Mouse (Mus musculus): Measurements from ENCODE around the gene 2900011O08Rik. TPM values are rescaled to one million over a fixed set of nuclear protein-coding genes. Genes with fewer than 3 reads are reported as not detected.

Gene 2900011O08Rik
- total RNA-seq, 2 experiments from 2014 or later, result 265 to 279 TPM

DNA sequence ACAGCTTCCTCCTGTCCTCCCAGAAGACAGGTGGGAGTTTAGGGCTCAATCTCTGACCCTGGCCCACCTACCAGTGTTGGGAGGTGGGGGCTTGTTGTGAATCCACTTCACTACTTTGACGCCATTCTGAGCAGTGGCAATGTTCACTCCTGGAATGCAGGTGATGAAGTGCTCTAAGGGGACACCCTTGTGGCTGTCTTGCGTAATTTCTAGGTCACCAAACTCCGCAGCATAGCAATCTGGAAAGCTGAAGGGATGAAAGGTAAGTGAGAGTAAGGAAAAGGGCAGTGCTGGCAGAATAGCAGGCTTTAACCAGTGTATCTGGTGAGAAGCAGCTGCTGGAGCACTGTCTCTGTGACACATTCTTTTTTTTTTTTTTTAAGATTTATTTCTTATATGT lies 145.0 kb downstream of the 2900011O08Rik start:
- DNase-seq (ENCODE audit: low spot score in 2 of 2), result no peak

DNA sequence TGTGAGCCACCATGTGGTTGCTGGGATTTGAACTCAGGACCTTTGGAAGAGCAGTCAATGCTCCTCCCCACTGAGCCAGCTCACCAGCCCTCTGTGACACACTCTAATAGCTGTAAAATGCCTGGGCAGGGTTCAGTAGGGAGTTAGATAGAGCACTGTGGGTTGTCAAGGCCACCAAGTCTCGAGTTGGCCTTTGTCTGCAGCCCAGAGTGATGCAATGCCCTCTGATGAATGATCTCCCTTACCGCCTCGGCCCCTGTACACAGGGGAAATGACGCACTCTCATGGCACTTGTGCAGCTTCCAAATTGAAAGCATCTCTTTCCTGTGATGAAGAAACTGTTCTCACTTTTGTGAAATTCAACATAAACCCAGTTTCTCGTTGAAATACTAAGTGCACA lies 145.4 kb downstream of the 2900011O08Rik start:
- DNase-seq (ENCODE audit: low spot score in 2 of 2), result no peak

DNA sequence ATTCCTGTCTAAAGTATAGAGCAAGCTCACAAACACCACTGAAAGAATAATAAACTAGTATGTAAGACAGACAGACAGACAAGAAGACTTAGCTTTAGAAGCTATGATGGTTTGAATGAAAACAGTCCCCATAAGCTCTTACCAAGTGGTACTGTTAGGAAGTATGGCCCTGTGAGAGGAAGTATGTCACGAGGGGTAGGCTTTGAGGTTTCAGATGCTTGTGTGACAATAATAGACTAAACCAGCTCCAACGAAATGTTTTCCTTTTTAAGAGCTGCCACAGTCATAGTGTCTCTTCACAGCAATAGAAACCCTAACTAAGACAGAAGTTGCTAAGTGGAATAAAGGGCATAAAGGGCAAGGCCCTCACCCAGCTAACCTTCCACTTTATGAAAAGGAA lies 148.6 kb downstream of the 2900011O08Rik start:
- DNase-seq (ENCODE audit: low spot score in 2 of 2), result no peak

DNA sequence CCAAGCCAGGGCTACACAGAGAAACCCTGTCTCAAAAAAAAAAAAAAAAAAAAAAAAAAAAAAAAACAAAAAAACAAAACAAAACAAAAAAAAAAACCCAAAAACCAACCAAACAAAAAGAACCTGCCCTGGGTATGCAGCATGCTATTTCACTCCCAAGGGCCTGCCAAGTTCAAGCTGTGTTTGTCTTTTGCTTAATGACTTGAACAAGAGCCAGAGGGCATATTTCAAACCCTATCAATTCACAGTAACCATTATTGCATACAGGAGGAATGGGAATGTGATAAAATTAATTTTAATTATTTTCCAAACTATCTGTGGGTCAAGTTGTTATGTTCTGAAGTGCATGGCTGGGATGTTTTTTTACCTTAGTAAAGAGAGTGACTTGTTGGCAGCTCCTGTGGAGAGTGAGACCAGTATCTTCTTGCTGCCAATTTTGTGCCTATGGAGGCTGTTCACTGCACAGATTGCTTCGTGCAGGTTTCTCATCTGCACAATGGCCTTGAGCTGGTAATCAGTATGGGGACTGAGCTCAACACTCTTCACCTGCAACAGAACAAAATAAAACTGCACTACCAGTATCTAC lies 151.7 kb downstream of the 2900011O08Rik start:
- DNase-seq (ENCODE audit: low spot score in 2 of 2), result no peak

DNA sequence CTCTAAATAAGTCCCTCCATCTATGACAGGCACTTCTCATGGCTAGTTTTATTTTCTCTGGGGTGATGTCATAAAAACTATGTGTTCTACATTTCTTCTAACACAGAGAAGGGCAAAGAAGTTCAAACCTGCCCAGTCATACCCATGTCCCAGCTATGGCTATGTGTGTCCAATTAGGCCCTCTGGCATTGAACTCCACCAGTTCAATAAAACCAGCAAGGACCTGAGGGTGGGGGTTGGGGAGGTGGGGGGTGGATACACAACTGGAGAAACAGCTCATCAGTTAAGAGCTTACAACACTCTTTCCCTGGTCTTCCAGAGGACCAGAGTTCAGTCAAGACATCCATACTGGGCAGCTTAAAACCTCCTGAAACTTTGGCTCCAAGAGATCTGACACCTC lies 152.7 kb downstream of the 2900011O08Rik start:
- no peak for DNase-seq (ENCODE audit: low spot score in 2 of 2)

DNA sequence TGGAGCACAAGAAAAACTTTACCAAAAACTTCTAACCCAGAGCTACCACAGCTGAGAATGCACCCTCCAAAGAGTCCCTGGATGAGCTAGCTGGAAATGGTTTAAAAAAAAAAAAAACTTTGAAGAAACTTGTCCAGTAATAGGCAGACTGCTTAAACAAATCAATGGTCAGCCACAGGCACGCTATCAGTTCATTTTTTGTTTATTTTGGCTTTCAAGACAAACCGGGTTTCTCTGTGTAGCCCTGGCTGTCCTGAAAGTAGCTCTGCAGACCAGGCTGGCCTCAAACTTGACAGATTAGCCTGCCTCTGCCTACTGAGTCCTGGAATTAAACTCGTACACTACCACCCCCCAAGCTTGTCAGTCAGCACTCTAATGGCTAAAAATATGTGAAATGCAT lies 156.9 kb downstream of the 2900011O08Rik start:
- no peak for DNase-seq (ENCODE audit: low spot score in 2 of 2)

DNA sequence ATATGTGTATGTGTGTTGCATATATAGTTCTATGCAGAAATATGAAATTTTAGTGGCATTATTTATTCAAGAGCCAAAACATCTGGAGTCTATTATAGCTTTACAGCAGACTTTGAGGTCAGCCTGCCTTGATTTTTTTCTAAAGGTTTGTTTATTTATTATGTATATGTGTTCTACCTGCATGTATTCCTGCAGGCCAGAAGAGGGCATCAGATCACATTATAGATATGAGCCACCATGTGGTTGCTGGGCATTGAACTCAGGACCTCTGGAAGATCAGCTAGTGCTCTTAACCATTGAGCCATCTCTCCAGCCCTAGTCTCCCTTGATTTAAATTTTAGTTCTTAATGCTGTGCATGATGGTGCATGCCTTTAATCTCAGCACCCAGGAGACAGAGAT lies 161.3 kb downstream of the 2900011O08Rik start:
- no peak for DNase-seq (ENCODE audit: low spot score in 2 of 2)

Small RNA genes lying within 50 kb of the gene (microRNA-seq; reads per million reads assigned to microRNA genes)
- 0 reads per million in 2 experiments for gene Gm27671

Other genes starting within 250 kb of the 2900011O08Rik start
- gene Rrn3, start 205.9 kb upstream of the 2900011O08Rik start, total RNA-seq (2021), result 10 to 100 TPM; 51.3 to 51.5 TPM
- 10 to 100 TPM; 76.0 to 87.1 TPM for gene Ntan1, start 167.8 kb upstream of the 2900011O08Rik start, total RNA-seq (2021)
- 10 to 100 TPM; 66.5 to 75.8 TPM for gene Pdxdc1, start 83.5 kb upstream of the 2900011O08Rik start, total RNA-seq (2021)
- 10 to 100 TPM; 74.1 to 75.9 TPM for gene Mpv17l, start 83.4 kb upstream of the 2900011O08Rik start, total RNA-seq (2021)
- 1 to 10 TPM; 2.0 to 2.3 TPM for gene Ifitm7, start 284 bp downstream of the 2900011O08Rik start, total RNA-seq (2021)
- 10 to 100 TPM; 29.0 TPM for gene Nde1, start 176.7 kb downstream of the 2900011O08Rik start, total RNA-seq (2021)
- 100 to 1,000 TPM; 131 to 142 TPM for gene Marf1, start 176.7 kb downstream of the 2900011O08Rik start, total RNA-seq (2021)